Mouse (Mus musculus) kidney, embryonic 16.5 days (tissue): Measurements from ENCODE around the gene Gm20388. TPM values are rescaled to one million over a fixed set of nuclear protein-coding genes. Genes with fewer than 3 reads are reported as not detected.
A peak's percentile ranks its signal among the peaks of the same experiment; 100 is the strongest.

Source experiments
- ATAC-seq: fragments of 200-750 bp; cut with Nextera tagmentation; 2 replicates; pipeline ENCODE4 v1.8.0; 2017; ENCODE audit warnings: moderate TSS enrichment; ENCODE audit not compliant: low FRiP score, low TSS enrichment
- H3K27ac ChIP-seq: fragments of 300-500 bp; sonication (generic); 2 replicates; pipeline ENCODE4 v1.5.1; 2014; ENCODE audit warnings: low read length
- H3K27me3 ChIP-seq: fragments of 300-500 bp; sonication (generic); 2 replicates; pipeline ENCODE4 v1.6.1; 2014; ENCODE audit warnings: low read length, control low read depth, mixed read lengths; ENCODE audit not compliant: insufficient read depth
- H3K36me3 ChIP-seq: fragments of 300-500 bp; sonication (generic); 2 replicates; pipeline ENCODE4 v1.6.1; 2014; ENCODE audit warnings: low read length, control low read depth, mixed read lengths; ENCODE audit not compliant: insufficient read depth
- H3K4me1 ChIP-seq: fragments of 300-500 bp; sonication (generic); 2 replicates; pipeline ENCODE4 v1.6.1; 2014; ENCODE audit warnings: low read length, control low read depth, mixed read lengths; ENCODE audit not compliant: insufficient read depth
- H3K4me2 ChIP-seq: fragments of 300-500 bp; sonication (generic); replicated peaks from 2 replicates; pipeline ENCODE4 v1.6.1; 2014; ENCODE audit warnings: low read depth, low read length
- H3K4me3 ChIP-seq: fragments of 300-500 bp; sonication (generic); 2 replicates; pipeline ENCODE4 v1.5.1; 2014; ENCODE audit warnings: mild to moderate bottlenecking, low read length
- H3K9ac ChIP-seq: fragments of 300-500 bp; sonication (generic); replicated peaks from 2 replicates; pipeline ENCODE4 v1.6.1; 2014; ENCODE audit warnings: low read length
- H3K9me3 ChIP-seq: fragments of 300-500 bp; sonication (generic); 2 replicates; pipeline ENCODE4 v1.6.1; 2016; ENCODE audit warnings: low read length, control low read depth
- WGBS: fragments of 180-500 bp; shearing (Covaris S2); extraction: QIAGEN DNeasy Blood & Tissue Kit; methylation state at CpG from one replicate; pipeline ENCODE4 v1.1.7; 2014; 5-methylcytosine and 5-hydroxymethylcytosine counted together
- polyA plus RNA-seq: library from polyadenylated mRNA; unstranded; fragments of >200 nt; fragmentation: Nextera tagmentation; extraction: Ambion mirVana; gene quantifications from 2 replicates; pipeline ENCODE4 v1.2.1, GENCODE M21; 2015

The Gm20388 gene
- polyA plus RNA-seq, 1 experiment from 2014 or later = 7.7 TPM

- peak overlapping the region; percentile 99 for H3K4me2 ChIP-seq
- WGBS = under 1% methylated on average over 38 of the region's 46 CpGs
- peaks cover 5% of the 10 kb centered on the region; the same call in 1 of the 2 replicates for H3K27me3 ChIP-seq
- peak overlapping the region; percentile 66 for H3K4me3 ChIP-seq
- no peaks in the 10 kb centered on the region for H3K36me3 ChIP-seq
- H3K9me3 ChIP-seq = no peaks in the 10 kb centered on the region
- peak overlapping the region; percentile 96 for H3K27ac ChIP-seq
- peak overlapping the region; percentile 79 for H3K9ac ChIP-seq
- ATAC-seq = peak; percentile 11; the same call in 1 of the 2 replicates
- peaks cover 85% of the 10 kb centered on the region for H3K4me1 ChIP-seq
These were observed 627.3 kb downstream of the Gm20388 start for GRCm38 (mm10) chr8:120537818-120538396.

GRCm38 (mm10) chr8:120538397-120539240 is 628.0 kb downstream of the Gm20388 start:
- peak overlapping the region; percentile 66 for H3K4me3 ChIP-seq
- peaks cover 3% of the 10 kb centered on the region; the same call in 1 of the 2 replicates for H3K27me3 ChIP-seq
- H3K4me1 ChIP-seq = peaks cover 85% of the 10 kb centered on the region
- peak overlapping the region; percentile 99 for H3K4me2 ChIP-seq
- H3K9me3 ChIP-seq = no peaks in the 10 kb centered on the region
- 5% methylated on average over 37 of the region's 37 CpGs for WGBS
- peak overlapping the region; percentile 96 for H3K27ac ChIP-seq
- H3K9ac ChIP-seq = peak overlapping the region; percentile 79
- no peaks in the 10 kb centered on the region for H3K36me3 ChIP-seq
- ATAC-seq = peak; percentile 67

GRCm38 (mm10) chr8:120539381-120539774 is 628.7 kb downstream of the Gm20388 start:
- H3K4me1 ChIP-seq = peaks cover 84% of the 10 kb centered on the region

GRCm38 (mm10) chr8:120539775-120540625 is 629.4 kb downstream of the Gm20388 start:
- no peak overlapping the region; the same call in 1 of the 2 replicates for H3K4me3 ChIP-seq
- H3K9me3 ChIP-seq = no peaks in the 10 kb centered on the region
- H3K4me1 ChIP-seq = peaks cover 78% of the 10 kb centered on the region
- no peaks in the 10 kb centered on the region for H3K36me3 ChIP-seq
- WGBS = 27% methylated on average over 23 of the region's 23 CpGs
- H3K4me2 ChIP-seq = peak overlapping the region; percentile 99
- no peaks in the 10 kb centered on the region for H3K27me3 ChIP-seq
- ATAC-seq = no peak
- peak overlapping the region; percentile 96 for H3K27ac ChIP-seq
- peak overlapping the region; percentile 35 for H3K9ac ChIP-seq

More at GRCm38 (mm10) chr8:120539381-120539774, 628.7 kb downstream of the Gm20388 start:
- H3K9me3 ChIP-seq = no peaks in the 10 kb centered on the region
- WGBS = 28% methylated on average over 6 of the region's 6 CpGs
- peak overlapping the region; percentile 66; the same call in 1 of the 2 replicates for H3K4me3 ChIP-seq
- H3K36me3 ChIP-seq = no peaks in the 10 kb centered on the region
- peak overlapping the region; percentile 99 for H3K4me2 ChIP-seq
- H3K27ac ChIP-seq = peak overlapping the region; percentile 96
- H3K27me3 ChIP-seq = no peaks in the 10 kb centered on the region
- peak overlapping the region; percentile 35 for H3K9ac ChIP-seq
- ATAC-seq = no peak

GRCm38 (mm10) chr8:120542995-120543394 is 632.4 kb downstream of the Gm20388 start:
- no peak overlapping the region for H3K9ac ChIP-seq
- H3K4me1 ChIP-seq = peaks cover 85% of the 10 kb centered on the region
- H3K4me3 ChIP-seq = no peak overlapping the region
- ATAC-seq = no peak
- H3K36me3 ChIP-seq = no peaks in the 10 kb centered on the region
- no peaks in the 10 kb centered on the region for H3K9me3 ChIP-seq
- H3K4me2 ChIP-seq = no peak overlapping the region
- 27% methylated on average over 13 of the region's 13 CpGs for WGBS
- H3K27me3 ChIP-seq = no peaks in the 10 kb centered on the region
- no peak overlapping the region for H3K27ac ChIP-seq

GRCm38 (mm10) chr8:120543416-120544055 is 632.9 kb downstream of the Gm20388 start:
- Histone ChIP-seq H3K9me3 (no peaks in the 10 kb centered on the region), H3K27me3 (no peaks in the 10 kb centered on the region), H3K4me1 (peaks cover 85% of the 10 kb centered on the region), H3K27ac (peak overlapping the region; percentile 25; the same call in 1 of the 2 replicates), H3K36me3 (no peaks in the 10 kb centered on the region), H3K4me3 (no peak overlapping the region), H3K4me2 (no peak overlapping the region), H3K9ac (no peak overlapping the region)
- 69% methylated on average over 8 of the region's 8 CpGs for WGBS
- no peak for ATAC-seq

- 54% methylated on average over 5 of the region's 5 CpGs for WGBS
- Histone ChIP-seq H3K9ac (no peak overlapping the region), H3K9me3 (no peaks in the 10 kb centered on the region), H3K4me1 (peaks cover 84% of the 10 kb centered on the region), H3K27me3 (no peaks in the 10 kb centered on the region), H3K27ac (no peak overlapping the region), H3K4me2 (no peak overlapping the region), H3K36me3 (no peaks in the 10 kb centered on the region), H3K4me3 (no peak overlapping the region)
- no peak for ATAC-seq
These were observed 633.5 kb downstream of the Gm20388 start for GRCm38 (mm10) chr8:120544155-120544554.

GRCm38 (mm10) chr8:120547562-120547961 is 636.9 kb downstream of the Gm20388 start:
- no peaks in the 10 kb centered on the region for H3K9me3 ChIP-seq
- no peak overlapping the region for H3K4me3 ChIP-seq
- H3K4me2 ChIP-seq = no peak overlapping the region
- 57% methylated on average over 9 of the region's 9 CpGs for WGBS
- ATAC-seq = no peak
- H3K27me3 ChIP-seq = no peaks in the 10 kb centered on the region
- no peaks in the 10 kb centered on the region for H3K36me3 ChIP-seq
- H3K9ac ChIP-seq = no peak overlapping the region
- peaks cover 88% of the 10 kb centered on the region for H3K4me1 ChIP-seq
- H3K27ac ChIP-seq = no peak overlapping the region

GRCm38 (mm10) chr8:120548313-120548761 is 637.7 kb downstream of the Gm20388 start:
- no peaks in the 10 kb centered on the region for H3K36me3 ChIP-seq
- H3K9ac ChIP-seq = no peak overlapping the region
- H3K4me1 ChIP-seq = peaks cover 82% of the 10 kb centered on the region
- no peak overlapping the region for H3K27ac ChIP-seq
- no peak overlapping the region for H3K4me2 ChIP-seq
- ATAC-seq = no peak
- no peak overlapping the region for H3K4me3 ChIP-seq
- WGBS = 47% methylated on average over 16 of the region's 16 CpGs
- H3K27me3 ChIP-seq = no peaks in the 10 kb centered on the region
- H3K9me3 ChIP-seq = no peaks in the 10 kb centered on the region
